Mouse (Mus musculus) E14TG2a.4 (cell line): ENCODE results near the gene Sowahb.

Experiments
- CTCF ChIP-seq: conservative IDR thresholded peaks from 2 replicates; pipeline ENCODE4 v1.5.1; 2014; ENCODE audit warnings: low read length
- NANOG ChIP-seq: IDR thresholded peaks from 2 replicates; pipeline ENCODE4 v1.6.1; 2014; ENCODE audit warnings: borderline replicate concordance, low read length, mixed read lengths

- no peak for TF ChIP-seq CTCF
- no peak for TF ChIP-seq NANOG
These were observed 38.9 kb downstream of the Sowahb start for GRCm38 (mm10) chr5:93005815-93006341.
